Mouse (Mus musculus): ENCODE measurements around the gene Ccdc183. TPM values are rescaled to one million over a fixed set of nuclear protein-coding genes. Genes with fewer than 3 reads are reported as not detected.

Ccdc183 gene
- total RNA-seq, 2 experiments from 2014 or later = not detected

GRCm38 (mm10) chr2:25580621-25581101, 36.8 kb downstream of the Ccdc183 start:
- Histone ChIP-seq H3K27ac (no peak overlapping the region), H3K4me3 (no peak overlapping the region)
- intact Hi-C loops (cut with DNase I) = loop anchor here (2.0 kb wide), 1 partner anchor 70 kb away; no protein-coding TSS in a partner anchor
- DNase-seq = peak; percentile 19
- TF ChIP-seq CTCF (IDR thresholded peaks at IDR 0.05) = no peak

- peak; percentile 66 for TF ChIP-seq CTCF (IDR thresholded peaks at IDR 0.05)
- intact Hi-C loops (cut with DNase I) = loop anchor here (2.0 kb wide), 1 partner anchor 69 kb away; no protein-coding TSS in a partner anchor
- H3K4me3 ChIP-seq = peak overlapping the region; percentile 60
- H3K27ac ChIP-seq = no peak overlapping the region
- DNase-seq = peak; percentile 28
These were observed 37.6 kb downstream of the Ccdc183 start for GRCm38 (mm10) chr2:25579737-25580460.

- DNase-seq = peak; percentile 39
- Histone ChIP-seq H3K4me3 (peak overlapping the region; percentile 61), H3K27ac (no peak overlapping the region)
- TF ChIP-seq CTCF (IDR thresholded peaks at IDR 0.05) = no peak
- intact Hi-C loops (cut with DNase I) = no loop called here
These were observed 38.4 kb downstream of the Ccdc183 start for GRCm38 (mm10) chr2:25578796-25579736.

GRCm38 (mm10) chr2:25577951-25578795, 39.3 kb downstream of the Ccdc183 start:
- Histone ChIP-seq H3K4me3 (peak overlapping the region; percentile 61), H3K27ac (no peak overlapping the region)
- peak; percentile 42 for DNase-seq
- peak; percentile 35 for TF ChIP-seq CTCF (IDR thresholded peaks at IDR 0.05)
- intact Hi-C loops (cut with DNase I) = no loop called here

GRCm38 (mm10) chr2:25576965-25577891, 40.2 kb downstream of the Ccdc183 start:
- Histone ChIP-seq H3K4me3 (peak overlapping the region; percentile 61), H3K27ac (no peak overlapping the region)
- DNase-seq = peak; percentile 23
- intact Hi-C loops (cut with DNase I) = no loop called here
- no peak for TF ChIP-seq CTCF (IDR thresholded peaks at IDR 0.05)

- Histone ChIP-seq H3K27ac (no peak overlapping the region), H3K4me3 (peak overlapping the region; percentile 80)
- TF ChIP-seq CTCF (IDR thresholded peaks at IDR 0.05) = no peak
- intact Hi-C loops (cut with DNase I) = no loop called here
- no peak for DNase-seq
These were observed 41.2 kb downstream of the Ccdc183 start for GRCm38 (mm10) chr2:25576028-25576850.

GRCm38 (mm10) chr2:25575432-25576027, 41.9 kb downstream of the Ccdc183 start:
- peak overlapping the region; percentile 80 for H3K4me3 ChIP-seq
- peak overlapping the region; percentile 98 for H3K27ac ChIP-seq
- DNase-seq = peak; percentile 72
- TF ChIP-seq CTCF (IDR thresholded peaks at IDR 0.05) = no peak
- intact Hi-C loops (cut with DNase I) = no loop called here

GRCm38 (mm10) chr2:25574579-25575431, 42.7 kb downstream of the Ccdc183 start, which contains the start of the genes Mamdc4 and Phpt1:
Gene Mamdc4, minus strand, starts transcription at chr2:25574845.
Gene Phpt1, minus strand, starts transcription at chr2:25575224.
- DNase-seq = peak; percentile 98
- Histone ChIP-seq H3K27ac (peak within 1 kb of the TSS; percentile 98), H3K4me3 (peak within 1 kb of the TSS; percentile 80)
- TF ChIP-seq CTCF (IDR thresholded peaks at IDR 0.05) = no peak
- intact Hi-C loops (cut with DNase I) = no loop called here

GRCm38 (mm10) chr2:25574136-25574535, 43.3 kb downstream of the Ccdc183 start:
- DNase-seq = no peak
- intact Hi-C loops (cut with DNase I) = no loop called here
- no peak for TF ChIP-seq CTCF (IDR thresholded peaks at IDR 0.05)
- H3K4me3 ChIP-seq = peak overlapping the region; percentile 80
- H3K27ac ChIP-seq = peak overlapping the region; percentile 98

All from gastrocnemius, adult 2 months (tissue).